Mouse (Mus musculus): ENCODE results near the gene Tmsb10. TPM values are rescaled to one million over a fixed set of nuclear protein-coding genes. Genes with fewer than 3 reads are reported as not detected.
A peak's percentile ranks its signal among the peaks of the same experiment; 100 is the strongest.

Tmsb10 gene
- polyA plus RNA-seq, 1 experiment from 2014 or later = 328 TPM

DNA sequence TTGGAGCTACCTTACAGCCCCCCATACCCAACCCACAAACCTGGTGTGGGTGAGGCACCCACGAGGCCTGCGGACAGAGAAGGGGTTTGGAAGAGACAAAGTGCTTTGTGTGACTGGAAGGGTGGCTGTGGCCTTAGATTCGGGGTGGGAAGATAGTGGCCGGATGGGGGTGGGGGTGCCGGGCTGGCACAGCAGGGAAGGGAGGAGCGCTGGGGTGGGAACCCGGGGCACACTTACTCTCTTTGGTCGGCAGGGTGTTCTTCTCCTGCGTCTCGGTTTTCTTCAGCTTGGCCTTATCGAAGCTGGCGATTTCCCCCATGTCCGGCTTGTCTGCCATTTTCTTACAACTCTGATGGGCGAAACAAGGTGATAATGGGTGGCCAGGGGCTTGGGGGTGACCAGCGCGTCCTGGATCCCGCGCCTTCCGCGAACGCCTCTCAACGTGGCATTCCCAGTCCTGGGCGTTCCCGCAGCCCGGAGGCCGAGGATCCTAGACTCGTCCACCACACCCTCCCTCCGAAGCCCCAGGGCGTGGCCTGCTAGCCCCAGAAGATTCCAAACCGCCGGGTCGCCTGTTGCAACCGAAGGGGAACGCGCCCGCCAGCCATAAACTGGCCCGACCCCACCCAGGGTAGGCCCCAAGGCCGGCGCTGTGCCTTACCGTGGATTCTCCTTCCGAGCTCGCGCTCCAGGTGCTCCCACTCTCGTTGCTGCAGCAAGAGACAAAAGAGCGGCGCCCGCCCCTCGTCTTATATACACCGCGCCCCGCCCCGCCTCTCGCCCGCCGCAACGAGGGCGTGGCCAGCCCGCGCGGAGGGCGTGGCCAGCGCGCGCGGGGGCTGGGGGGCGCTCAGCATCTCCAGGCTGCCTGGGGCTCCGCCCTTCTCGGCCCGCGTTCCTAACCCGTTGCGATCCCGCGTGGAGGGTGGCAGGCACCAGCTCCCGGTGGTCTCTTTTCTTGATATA lies 589 bp downstream of the Tmsb10 start:
- Histone ChIP-seq H3K9me3 (ENCODE audit: low read length) (no peaks in the 10 kb centered on the region), H3K4me2 (ENCODE audit: low read depth, low read length) (peak overlapping the region; percentile 70), H3K4me1 (ENCODE audit: insufficient read depth) (peaks cover 39% of the 10 kb centered on the region), H3K9ac (replicated peaks) (peak overlapping the region; percentile 68), H3K27ac (ENCODE audit: low read depth) (peak overlapping the region; percentile 70), H3K36me3 (replicated peaks; ENCODE audit: insufficient read depth, low read length) (no peaks in the 10 kb centered on the region), H3K4me3 (ENCODE audit: low read depth, low read length) (peak overlapping the region; percentile 80), H3K27me3 (ENCODE audit: insufficient read depth, low read length) (no peaks in the 10 kb centered on the region)
- TF ChIP-seq CTCF (IDR thresholded peaks at IDR 0.05; ENCODE audit: low read depth) (no peak), EP300 (IDR thresholded peaks at IDR 0.05; ENCODE audit: low read depth) (no peak)
- DNase-seq (peak; percentile 82), ATAC-seq (peak; percentile 75)
- WGBS (ENCODE audit: insufficient replicate concordance) = 1% methylated on average over 73 of the region's 75 CpGs

DNA sequence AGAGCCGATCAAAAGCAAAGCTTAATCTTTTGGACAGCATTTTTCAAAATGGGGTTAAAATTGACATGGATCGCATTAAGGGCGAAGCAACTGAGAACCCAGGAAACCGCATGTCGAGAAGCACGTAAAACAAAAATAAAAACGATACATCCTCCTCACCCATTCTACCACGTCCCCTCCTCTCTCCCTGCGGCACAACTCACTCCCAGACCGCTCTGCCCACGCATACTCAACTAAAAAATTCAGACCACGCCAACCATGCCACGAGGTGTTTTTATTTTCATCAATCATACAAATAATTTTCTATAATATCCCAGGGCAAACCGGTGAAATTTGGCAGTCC lies 1.5 kb downstream of the Tmsb10 start:
- ATAC-seq (no peak), DNase-seq (no peak)
- no peaks in the 10 kb centered on the region for H3K27me3 ChIP-seq (ENCODE audit: insufficient read depth, low read length)
- H3K9ac ChIP-seq (replicated peaks) = peak overlapping the region; percentile 34; the same call in 1 of the 2 replicates
- H3K4me1 ChIP-seq (ENCODE audit: insufficient read depth) = peaks cover 35% of the 10 kb centered on the region
- H3K27ac ChIP-seq (ENCODE audit: low read depth) = 0 out of 2 replicates have a peak overlapping the region, but pooled peaks have one; percentile 29
- peak overlapping the region; percentile 80 for H3K4me3 ChIP-seq (ENCODE audit: low read depth, low read length)
- TF ChIP-seq EP300 (IDR thresholded peaks at IDR 0.05; ENCODE audit: low read depth) = no peak
- TF ChIP-seq CTCF (IDR thresholded peaks at IDR 0.05; ENCODE audit: low read depth) = no peak
- H3K9me3 ChIP-seq (ENCODE audit: low read length) = no peaks in the 10 kb centered on the region
- WGBS (ENCODE audit: insufficient replicate concordance) = 5% methylated on average over 14 of the region's 14 CpGs
- no peaks in the 10 kb centered on the region for H3K36me3 ChIP-seq (replicated peaks; ENCODE audit: insufficient read depth, low read length)
- H3K4me2 ChIP-seq (ENCODE audit: low read depth, low read length) = peak overlapping the region; percentile 70

DNA sequence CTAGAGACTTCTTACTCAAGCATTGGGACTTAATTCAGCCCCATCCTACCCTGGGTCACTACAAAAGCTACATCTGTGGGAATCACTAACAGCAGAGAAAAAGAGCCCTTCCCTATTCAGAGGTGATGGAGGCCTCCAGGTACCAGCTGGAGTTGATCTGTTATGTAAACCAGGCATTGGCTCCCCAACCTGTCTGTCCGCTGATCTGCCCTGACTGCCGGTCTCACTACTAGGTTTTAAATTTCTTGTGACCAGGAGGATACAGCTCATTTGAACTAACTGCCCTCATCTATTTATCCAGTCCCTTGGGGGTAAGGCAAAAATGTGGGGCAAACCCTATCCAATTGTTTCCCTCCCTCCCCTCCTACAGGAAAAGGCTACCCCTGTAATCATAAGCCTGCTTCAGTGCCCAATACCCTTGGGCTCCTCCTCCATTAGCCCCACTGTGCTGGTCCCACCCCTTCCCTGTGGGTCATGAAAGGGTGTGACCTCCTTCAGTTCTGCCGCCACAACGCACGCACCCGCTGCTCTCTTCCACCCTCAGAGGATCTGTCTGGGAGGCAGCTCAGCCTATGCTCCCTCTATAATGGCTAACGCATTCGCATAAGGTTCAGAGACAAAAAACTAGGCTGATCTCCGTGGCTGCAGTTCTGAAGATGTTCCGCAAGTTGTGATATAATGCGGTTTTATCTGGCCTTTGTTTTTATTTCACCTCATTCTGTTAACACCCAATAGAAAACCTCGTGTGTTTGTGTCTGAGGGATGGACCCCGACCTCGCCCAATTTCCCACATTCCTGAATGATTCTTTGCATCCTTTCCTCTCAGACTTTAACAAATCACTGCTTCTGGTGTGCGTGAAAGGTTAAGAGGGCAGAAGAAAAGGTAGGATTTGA lies 2.1 kb downstream of the Tmsb10 start:
- H3K9me3 ChIP-seq (ENCODE audit: low read length) = no peaks in the 10 kb centered on the region
- H3K27ac ChIP-seq (ENCODE audit: low read depth) = peak overlapping the region; percentile 30; the same call in 1 of the 2 replicates
- peak overlapping the region; percentile 80 for H3K4me3 ChIP-seq (ENCODE audit: low read depth, low read length)
- TF ChIP-seq CTCF (IDR thresholded peaks at IDR 0.05; ENCODE audit: low read depth) = no peak
- no peak for TF ChIP-seq EP300 (IDR thresholded peaks at IDR 0.05; ENCODE audit: low read depth)
- peaks cover 31% of the 10 kb centered on the region for H3K4me1 ChIP-seq (ENCODE audit: insufficient read depth)
- ATAC-seq (peak; percentile 28; the same call in 1 of the 2 replicates), DNase-seq (peak; percentile 33)
- peak overlapping the region; percentile 34; the same call in 1 of the 2 replicates for H3K9ac ChIP-seq (replicated peaks)
- H3K4me2 ChIP-seq (ENCODE audit: low read depth, low read length) = peak overlapping the region; percentile 70
- no peaks in the 10 kb centered on the region for H3K36me3 ChIP-seq (replicated peaks; ENCODE audit: insufficient read depth, low read length)
- WGBS (ENCODE audit: insufficient replicate concordance) = 10% methylated on average over 15 of the region's 15 CpGs
- no peaks in the 10 kb centered on the region for H3K27me3 ChIP-seq (ENCODE audit: insufficient read depth, low read length)

DNA sequence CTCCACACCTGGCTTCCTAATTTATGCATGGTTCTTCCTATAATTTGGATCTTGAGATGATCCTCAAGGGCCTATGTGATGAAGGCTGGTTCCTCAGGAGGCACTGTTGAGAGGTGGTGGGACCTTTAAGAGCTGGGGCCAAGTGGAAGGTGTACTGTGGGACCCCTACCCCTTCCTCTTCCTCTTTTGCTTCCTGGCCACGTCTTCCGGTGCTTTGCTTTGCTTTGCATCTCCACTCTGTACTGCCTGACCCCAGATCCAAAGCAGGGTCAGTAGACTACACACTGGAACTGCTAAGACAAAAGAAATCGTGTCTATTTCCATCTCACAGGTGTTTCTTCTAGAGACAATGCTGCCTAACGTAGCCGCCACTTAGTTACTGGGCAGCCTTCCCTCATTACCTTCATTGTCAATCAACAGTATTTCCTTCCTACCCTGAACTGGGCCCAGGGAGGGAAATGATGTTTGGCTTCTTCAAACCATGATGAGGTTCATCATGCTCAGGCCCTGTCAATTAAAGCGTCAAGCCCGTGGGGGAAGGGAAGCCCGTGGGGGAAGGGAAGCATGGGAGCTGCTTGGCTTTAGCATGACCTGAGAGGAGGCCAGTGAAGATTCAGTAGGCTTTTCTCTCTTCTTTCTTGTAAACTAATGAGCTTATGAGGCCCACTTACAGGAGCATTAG lies 2.9 kb downstream of the Tmsb10 start:
- H3K27ac ChIP-seq (ENCODE audit: low read depth) = peak overlapping the region; percentile 30

DNA sequence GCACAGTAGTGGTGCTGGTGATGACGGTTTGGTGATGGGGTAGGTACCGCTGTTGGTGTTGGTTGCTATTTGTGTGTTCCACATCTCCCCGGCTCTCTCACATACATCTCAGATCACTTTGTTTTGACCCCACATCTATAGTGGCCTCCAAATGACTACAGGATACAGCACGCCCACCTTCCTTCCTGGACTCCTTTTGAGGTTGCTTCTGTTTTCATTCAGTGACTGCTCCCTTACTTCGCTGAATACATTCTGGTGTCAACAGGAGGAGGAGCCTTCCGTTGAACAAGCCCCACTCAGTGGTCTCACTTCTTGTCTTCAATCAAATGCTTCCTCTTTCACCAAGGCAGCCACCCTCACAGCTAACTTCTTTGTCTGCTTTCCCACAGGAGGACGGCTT lies 3.8 kb downstream of the Tmsb10 start:
- Histone ChIP-seq H3K27ac (ENCODE audit: low read depth) (peak overlapping the region; percentile 60), H3K36me3 (replicated peaks; ENCODE audit: insufficient read depth, low read length) (no peaks in the 10 kb centered on the region), H3K4me2 (ENCODE audit: low read depth, low read length) (0 out of 2 replicates have a peak overlapping the region, but pooled peaks have one; percentile 9), H3K9me3 (ENCODE audit: low read length) (no peaks in the 10 kb centered on the region), H3K4me1 (ENCODE audit: insufficient read depth) (peaks cover 26% of the 10 kb centered on the region), H3K27me3 (ENCODE audit: insufficient read depth, low read length) (no peaks in the 10 kb centered on the region), H3K9ac (replicated peaks) (no peak overlapping the region), H3K4me3 (ENCODE audit: low read depth, low read length) (no peak overlapping the region)
- TF ChIP-seq CTCF (IDR thresholded peaks at IDR 0.05; ENCODE audit: low read depth) (no peak), EP300 (IDR thresholded peaks at IDR 0.05; ENCODE audit: low read depth) (no peak)
- WGBS (ENCODE audit: insufficient replicate concordance) = 25% methylated on average over 7 of the region's 7 CpGs
- no peak for ATAC-seq
- no peak for DNase-seq

More for the DNA sequence above, 2.9 kb downstream of the Tmsb10 start:
- H3K9me3 ChIP-seq (ENCODE audit: low read length) = no peaks in the 10 kb centered on the region
- DNase-seq (no peak), ATAC-seq (no peak)
- H3K9ac ChIP-seq (replicated peaks) = no peak overlapping the region
- peaks cover 26% of the 10 kb centered on the region for H3K4me1 ChIP-seq (ENCODE audit: insufficient read depth)
- 0 out of 2 replicates have a peak overlapping the region, but pooled peaks have one; percentile 80 for H3K4me3 ChIP-seq (ENCODE audit: low read depth, low read length)
- TF ChIP-seq EP300 (IDR thresholded peaks at IDR 0.05; ENCODE audit: low read depth) (no peak), CTCF (IDR thresholded peaks at IDR 0.05; ENCODE audit: low read depth) (no peak)
- H3K27me3 ChIP-seq (ENCODE audit: insufficient read depth, low read length) = no peaks in the 10 kb centered on the region
- no peak overlapping the region; the same call in 1 of the 2 replicates for H3K4me2 ChIP-seq (ENCODE audit: low read depth, low read length)
- no peaks in the 10 kb centered on the region for H3K36me3 ChIP-seq (replicated peaks; ENCODE audit: insufficient read depth, low read length)
- WGBS (ENCODE audit: insufficient replicate concordance) = 37% methylated on average over 8 of the region's 8 CpGs
